Mouse (Mus musculus) CD4-positive naive resting alpha-beta T cell, adult 76 days (primary cell): Measurements from ENCODE around the gene Olfr1002. TPM values are rescaled to one million over a fixed set of nuclear protein-coding genes. Genes with fewer than 3 reads are reported as not detected.

ENCODE experiments used
- total RNA-seq: library from RNA; stranded (reverse); gene quantifications from one replicate; pipeline ENCODE4 v1.2.4, GENCODE M21; 2023

Gene Olfr1002
- total RNA-seq, result not detected

GRCm38 (mm10) chr2:85650604-85651003 is at the start of gene Olfr1002:
Gene Olfr1002 (minus strand): TSS chr2:85650704.

DNA sequence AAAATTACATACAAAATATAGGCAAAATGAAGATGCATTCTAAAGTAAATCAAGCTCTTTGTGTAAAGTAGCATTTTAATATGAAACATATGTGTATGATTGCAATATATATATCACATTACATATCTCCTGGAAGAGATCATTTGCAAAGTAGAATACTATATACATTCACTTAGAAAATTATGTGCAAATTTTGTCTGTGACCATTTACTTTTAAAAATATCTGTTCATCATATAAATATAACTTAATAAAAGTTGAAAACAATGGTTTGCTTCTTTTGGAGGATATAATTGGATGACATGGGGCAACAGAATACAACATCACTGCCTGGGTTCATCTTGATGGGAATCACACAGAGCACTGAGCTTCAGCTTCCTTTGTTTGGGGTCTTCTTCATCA is 38.6 kb upstream of the Olfr1002 start, which contains the start of gene Olfr1008:
Gene Olfr1008, plus strand, starts transcription at position 301 of the 400 bp plus-strand sequence.

GRCm38 (mm10) chr2:85678667-85679066 is 28.2 kb upstream of the Olfr1002 start, which contains the start of gene Olfr1006:
Gene Olfr1006 (minus strand): TSS chr2:85678767.

DNA sequence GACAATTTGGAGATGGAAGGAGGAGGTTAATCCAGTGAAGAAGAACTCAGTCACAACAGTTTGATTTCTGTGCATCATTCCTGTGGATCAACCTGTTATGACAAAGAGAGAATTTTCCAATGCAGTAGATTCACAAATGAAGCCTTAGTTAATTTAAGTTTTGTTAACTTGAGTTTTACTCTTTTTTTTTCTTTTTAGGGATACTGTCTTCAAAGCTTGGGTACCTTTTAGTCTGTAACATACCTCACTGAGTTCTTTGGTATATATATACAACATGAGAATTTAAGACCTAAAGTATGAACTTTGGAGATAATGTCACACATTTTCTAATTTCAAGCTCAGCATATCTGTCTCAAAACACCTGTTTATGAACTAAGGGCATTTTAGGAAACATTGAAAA is 13.9 kb upstream of the Olfr1002 start, which contains the start of gene Olfr154:
Gene Olfr154, minus strand, starts transcription at position 101 of the 400 bp plus-strand sequence.

DNA sequence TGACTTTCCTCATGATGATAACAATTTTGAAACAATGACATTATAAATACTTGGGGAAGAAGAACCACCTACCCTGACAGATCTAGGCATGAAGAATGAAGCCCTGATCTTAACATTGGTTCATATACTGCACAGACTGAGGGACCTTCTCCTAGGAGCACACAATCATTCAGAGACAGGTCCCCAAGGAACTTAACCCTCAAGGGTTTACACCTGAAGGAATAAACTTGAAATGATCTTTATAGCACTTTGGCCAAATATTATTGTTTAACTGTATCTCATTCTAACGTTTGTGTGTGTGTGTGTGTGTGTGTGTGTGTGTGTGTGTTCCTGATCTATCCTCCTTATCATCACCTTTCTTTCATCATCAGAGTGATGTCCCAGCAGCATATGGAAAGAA is 38.7 kb downstream of the Olfr1002 start, which contains the start of gene Olfr1000:
Gene Olfr1000, minus strand, starts transcription at position 101 of the 400 bp plus-strand sequence.

Other genes with a start within 250 kb of the Olfr1002 start
- not detected for gene Olfr992, start 241.2 kb downstream of the Olfr1002 start, total RNA-seq
- gene Olfr993, start 235.8 kb downstream of the Olfr1002 start, total RNA-seq, result not detected
- gene Olfr994, start 214.3 kb downstream of the Olfr1002 start, total RNA-seq, result not detected
- gene Olfr995, start 207.1 kb downstream of the Olfr1002 start, total RNA-seq, result not detected
- gene 4833423E24Rik, start 131.7 kb downstream of the Olfr1002 start, total RNA-seq, result not detected
- gene Olfr996, start 71.5 kb downstream of the Olfr1002 start, total RNA-seq, result not detected
- not detected for gene Olfr998, start 61.8 kb downstream of the Olfr1002 start, total RNA-seq
- gene Olfr1000, start 38.8 kb downstream of the Olfr1002 start, total RNA-seq, result not detected
- gene Olfr154, start 13.8 kb upstream of the Olfr1002 start, total RNA-seq, result not detected
- gene Olfr1006, start 28.1 kb upstream of the Olfr1002 start, total RNA-seq, result not detected
- gene Olfr1008, start 38.7 kb upstream of the Olfr1002 start, total RNA-seq, result not detected
- not detected for gene Olfr1009, start 64.7 kb upstream of the Olfr1002 start, total RNA-seq
- gene Olfr1012, start 112.1 kb upstream of the Olfr1002 start, total RNA-seq, result not detected
- not detected for gene Olfr1013, start 116.4 kb upstream of the Olfr1002 start, total RNA-seq
- gene Olfr1014, start 122.0 kb upstream of the Olfr1002 start, total RNA-seq, result not detected
- not detected for gene Olfr1015, start 131.3 kb upstream of the Olfr1002 start, total RNA-seq
- not detected for gene Olfr1016, start 151.8 kb upstream of the Olfr1002 start, total RNA-seq
- gene Olfr1018, start 167.8 kb upstream of the Olfr1002 start, total RNA-seq, result not detected
- gene Olfr1019, start 194.8 kb upstream of the Olfr1002 start, total RNA-seq, result not detected
- not detected for gene Olfr1020, start 196.3 kb upstream of the Olfr1002 start, total RNA-seq
- not detected for gene Olfr1022, start 217.9 kb upstream of the Olfr1002 start, total RNA-seq
- gene Olfr1023, start 234.9 kb upstream of the Olfr1002 start, total RNA-seq, result not detected